Mouse (Mus musculus) brain, embryonic 14.5 days (tissue): ENCODE measurements at regions not wholly inside any gene's neighbourhood (a gene's known extent, or its start where the extent isn't known, plus 50 kb on each side); places are given as distances from the start of the nearest gene placed in this dataset.

Source experiments
- CTCF ChIP-seq: fragments of 200-500 bp; IDR thresholded peaks from 2 replicates; pipeline ENCODE4 v1.5.1; 2012; ENCODE audit warnings: inconsistent platforms, mild to moderate bottlenecking, moderate library complexity, borderline replicate concordance; ENCODE audit not compliant: insufficient read depth, insufficient read length; ENCODE audit errors: extremely low read depth
- POLR2A ChIP-seq: fragments of 200-500 bp; IDR thresholded peaks from 2 replicates; pipeline ENCODE4 v1.6.1; 2012; ENCODE audit warnings: mild to moderate bottlenecking, inconsistent platforms, borderline replicate concordance; ENCODE audit not compliant: poor library complexity, insufficient read depth, insufficient read length, severe bottlenecking; ENCODE audit errors: extremely low read depth

DNA sequence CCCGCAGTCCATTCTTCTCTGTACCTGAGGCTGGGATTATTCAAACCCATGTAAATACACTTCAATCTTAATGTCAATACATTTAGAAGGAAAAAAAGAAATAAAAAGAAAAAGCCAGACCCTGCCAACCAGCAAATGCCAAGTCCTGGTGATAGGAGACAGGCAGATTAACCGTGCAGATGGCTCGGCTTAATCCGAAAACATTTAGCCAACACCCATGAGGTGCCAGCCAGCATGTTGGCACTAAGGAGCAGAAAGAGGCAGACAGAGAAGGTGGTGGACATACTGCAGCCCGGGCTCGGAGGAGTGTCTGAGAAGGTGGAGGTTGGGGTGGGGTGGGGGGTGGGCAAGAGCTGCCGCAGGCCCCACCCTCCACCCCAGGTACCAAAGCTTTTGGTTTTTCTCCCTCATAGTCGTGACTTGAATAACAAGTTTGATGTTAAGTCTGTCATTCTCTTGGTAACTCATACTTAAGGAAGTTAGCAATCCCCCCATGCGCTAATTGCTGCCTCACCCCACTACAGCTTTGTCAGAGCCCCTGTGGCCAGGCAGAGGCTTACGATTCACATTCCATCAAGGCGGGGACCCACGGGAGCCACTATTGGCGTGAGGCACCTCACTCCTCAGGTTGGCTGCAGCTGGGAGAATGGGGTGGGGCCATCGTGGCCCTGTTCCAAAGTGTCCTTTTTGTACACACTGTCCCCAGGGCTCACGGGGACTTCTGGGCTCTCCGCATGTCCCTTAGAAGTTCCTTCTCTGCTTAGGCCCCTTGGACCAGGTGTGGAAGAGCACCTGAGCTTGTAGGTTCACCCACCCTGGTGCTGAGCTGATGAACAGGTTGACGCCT is 99.6 kb upstream of the Lemd2 start:
- TF ChIP-seq CTCF (no peak), POLR2A (no peak)
